Mouse (Mus musculus) thymus, postnatal 25 days (tissue): ENCODE results near the gene Tut7.
"Not testable (repeated sequence)": the region's sequence is repeated elsewhere in the genome, so short reads cannot be mapped to it uniquely, and the experiment has no call there.

Experiments
- DNase-seq: peaks from one replicate; pipeline ENCODE4 v3.0.0; 2022

The Tut7 gene

GRCm38 (mm10) chr13:59832454-59832853 is 9.5 kb upstream of the Tut7 start:
- DNase-seq = no peak

- DNase-seq = no peak
These were observed 3.0 kb upstream of the Tut7 start for GRCm38 (mm10) chr13:59825966-59826365.

- DNase-seq = no peak
These were observed 2.1 kb downstream of the Tut7 start for GRCm38 (mm10) chr13:59820836-59821235.

- DNase-seq = no peak
These were observed 2.8 kb downstream of the Tut7 start for GRCm38 (mm10) chr13:59820114-59820513.

GRCm38 (mm10) chr13:59817352-59817751 is 5.6 kb downstream of the Tut7 start:
- no peak for DNase-seq

- DNase-seq = no peak
These were observed 8.8 kb downstream of the Tut7 start for GRCm38 (mm10) chr13:59814109-59814591.

GRCm38 (mm10) chr13:59811581-59811980 is 11.4 kb downstream of the Tut7 start:
- no peak for DNase-seq

GRCm38 (mm10) chr13:59801000-59801399 is 21.9 kb downstream of the Tut7 start:
- DNase-seq = no peak

- no peak for DNase-seq
These were observed 22.9 kb downstream of the Tut7 start for GRCm38 (mm10) chr13:59800077-59800476.

GRCm38 (mm10) chr13:59798306-59798705 is 24.6 kb downstream of the Tut7 start:
- DNase-seq = no peak

- no peak for DNase-seq
These were observed 26.5 kb downstream of the Tut7 start for GRCm38 (mm10) chr13:59796466-59796848.

GRCm38 (mm10) chr13:59795807-59796465 is 27.0 kb downstream of the Tut7 start:
- no peak for DNase-seq

- no peak for DNase-seq
These were observed 28.2 kb downstream of the Tut7 start for GRCm38 (mm10) chr13:59794786-59795185.

- DNase-seq = no peak
These were observed 40.8 kb downstream of the Tut7 start, which contains the start of gene Gm49354 for GRCm38 (mm10) chr13:59782145-59782544. Gene Gm49354, minus strand, starts transcription at chr13:59782245.

- DNase-seq = not testable (repeated sequence)
These were observed 43.1 kb downstream of the Tut7 start for GRCm38 (mm10) chr13:59779744-59780264.

- peak; percentile 19 for DNase-seq
These were observed 43.7 kb downstream of the Tut7 start for GRCm38 (mm10) chr13:59779213-59779612.

GRCm38 (mm10) chr13:59775168-59775567 is 47.8 kb downstream of the Tut7 start:
- no peak for DNase-seq

- peak; percentile 32 for DNase-seq
These were observed 51.7 kb downstream of the Tut7 start for GRCm38 (mm10) chr13:59771257-59771656.

GRCm38 (mm10) chr13:59770847-59771246 is 52.1 kb downstream of the Tut7 start:
- DNase-seq = no peak

- DNase-seq = peak; percentile 86
These were observed 52.8 kb downstream of the Tut7 start for GRCm38 (mm10) chr13:59770164-59770562.

GRCm38 (mm10) chr13:59769296-59770163 is 53.4 kb downstream of the Tut7 start, which contains the start of gene Isca1:
Gene Isca1, minus strand, starts transcription at chr13:59769810.
- peak; percentile 99 for DNase-seq

- DNase-seq = no peak
These were observed 54.4 kb downstream of the Tut7 start for GRCm38 (mm10) chr13:59768531-59768930.

GRCm38 (mm10) chr13:59766786-59767515 is 56.0 kb downstream of the Tut7 start:
- no peak for DNase-seq
